Mouse (Mus musculus) lung, embryonic 15.5 days (tissue): Measurements from ENCODE around the gene Rdh9. TPM values are rescaled to one million over a fixed set of nuclear protein-coding genes. Genes with fewer than 3 reads are reported as not detected.
A peak's percentile ranks its signal among the peaks of the same experiment; 100 is the strongest.

Experiments
- ATAC-seq: fragments of 200-750 bp; cut with Nextera tagmentation; 2 replicates; pipeline ENCODE4 v1.8.0; 2017; ENCODE audit warnings: moderate number of reproducible peaks, borderline replicate concordance; ENCODE audit not compliant: low FRiP score, low TSS enrichment; ENCODE audit errors: extremely low read depth
- H3K27ac ChIP-seq: fragments of 300-500 bp; sonication (generic); 2 replicates; pipeline ENCODE4 v1.5.1; 2015; ENCODE audit warnings: moderate library complexity, mild to moderate bottlenecking, inconsistent platforms
- H3K27me3 ChIP-seq: fragments of 300-500 bp; sonication (generic); 2 replicates; pipeline ENCODE4 v1.6.1; 2015; ENCODE audit warnings: inconsistent platforms
- H3K36me3 ChIP-seq: fragments of 300-500 bp; sonication (generic); 2 replicates; pipeline ENCODE4 v1.6.1; 2015; ENCODE audit warnings: inconsistent platforms
- H3K4me1 ChIP-seq: fragments of 300-500 bp; sonication (generic); 2 replicates; pipeline ENCODE4 v1.6.1; 2015; ENCODE audit warnings: inconsistent platforms
- H3K4me2 ChIP-seq: fragments of 300-500 bp; sonication (generic); 2 replicates; pipeline ENCODE4 v1.6.1; 2015; ENCODE audit warnings: inconsistent platforms, mild to moderate bottlenecking, moderate library complexity
- H3K4me3 ChIP-seq: fragments of 300-500 bp; sonication (generic); 2 replicates; pipeline ENCODE4 v1.5.1; 2015; ENCODE audit warnings: mild to moderate bottlenecking, inconsistent platforms
- H3K9ac ChIP-seq: fragments of 300-500 bp; sonication (generic); 2 replicates; pipeline ENCODE4 v1.6.1; 2015; ENCODE audit warnings: inconsistent platforms
- H3K9me3 ChIP-seq: fragments of 300-500 bp; sonication (generic); 2 replicates; pipeline ENCODE4 v1.6.1; 2016; ENCODE audit warnings: inconsistent platforms
- WGBS: fragments of 180-500 bp; shearing (Covaris S2); methylation state at CpG from one replicate; pipeline ENCODE4 v1.1.7; 2015; 5-methylcytosine and 5-hydroxymethylcytosine counted together
- polyA plus RNA-seq: library from polyadenylated mRNA; unstranded; fragments of >200 nt; fragmentation: Nextera tagmentation; extraction: Ambion mirVana; gene quantifications from 2 replicates; pipeline ENCODE4 v1.2.1, GENCODE M21; 2015

The Rdh9 gene
- polyA plus RNA-seq, result 0.15 TPM in 1 of 2 replicates, not detected in the other

DNA sequence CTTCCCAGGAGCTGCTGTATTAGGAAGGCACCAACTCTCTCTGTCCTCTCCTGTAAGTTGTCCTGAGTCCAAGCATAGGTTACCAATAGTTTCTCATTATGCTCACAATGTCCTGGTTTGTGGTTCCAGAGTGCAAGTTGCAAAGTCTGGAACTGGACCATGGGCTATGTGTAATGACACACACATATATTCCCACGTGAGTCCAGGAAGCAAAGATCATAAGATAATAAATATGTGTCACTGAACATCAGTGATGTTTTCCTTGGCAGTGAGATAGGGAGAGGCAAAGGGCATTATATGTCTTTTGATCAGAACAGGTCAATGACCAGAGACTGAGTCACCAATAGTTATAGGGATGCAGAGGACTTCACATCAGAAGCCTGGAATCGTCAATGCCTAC lies at the start of gene Rdh9:
Gene Rdh9 (plus strand): TSS at position 376 of the 400 bp plus-strand sequence.
- Histone ChIP-seq H3K4me2 (no peak within 1 kb of the TSS), H3K36me3 (no peaks in the 10 kb centered on the region), H3K9me3 (no peaks in the 10 kb centered on the region), H3K27me3 (no peaks in the 10 kb centered on the region), H3K4me1 (no peaks in the 10 kb centered on the region), H3K4me3 (no peak within 1 kb of the TSS), H3K9ac (no peak within 1 kb of the TSS), H3K27ac (no peak within 1 kb of the TSS)
- 64% methylated on average over 2 of the region's 2 CpGs for WGBS
- ATAC-seq, result no peak

GRCm38 (mm10) chr10:127728437-127728836 lies 47.7 kb upstream of the Rdh9 start:
- WGBS, result 68% methylated on average over 8 of the region's 8 CpGs
- Histone ChIP-seq H3K9me3 (no peaks in the 10 kb centered on the region), H3K27me3 (no peaks in the 10 kb centered on the region), H3K36me3 (no peaks in the 10 kb centered on the region), H3K4me2 (no peak overlapping the region), H3K27ac (no peak overlapping the region), H3K4me3 (no peak overlapping the region), H3K9ac (no peak overlapping the region), H3K4me1 (no peaks in the 10 kb centered on the region)
- no peak for ATAC-seq

DNA sequence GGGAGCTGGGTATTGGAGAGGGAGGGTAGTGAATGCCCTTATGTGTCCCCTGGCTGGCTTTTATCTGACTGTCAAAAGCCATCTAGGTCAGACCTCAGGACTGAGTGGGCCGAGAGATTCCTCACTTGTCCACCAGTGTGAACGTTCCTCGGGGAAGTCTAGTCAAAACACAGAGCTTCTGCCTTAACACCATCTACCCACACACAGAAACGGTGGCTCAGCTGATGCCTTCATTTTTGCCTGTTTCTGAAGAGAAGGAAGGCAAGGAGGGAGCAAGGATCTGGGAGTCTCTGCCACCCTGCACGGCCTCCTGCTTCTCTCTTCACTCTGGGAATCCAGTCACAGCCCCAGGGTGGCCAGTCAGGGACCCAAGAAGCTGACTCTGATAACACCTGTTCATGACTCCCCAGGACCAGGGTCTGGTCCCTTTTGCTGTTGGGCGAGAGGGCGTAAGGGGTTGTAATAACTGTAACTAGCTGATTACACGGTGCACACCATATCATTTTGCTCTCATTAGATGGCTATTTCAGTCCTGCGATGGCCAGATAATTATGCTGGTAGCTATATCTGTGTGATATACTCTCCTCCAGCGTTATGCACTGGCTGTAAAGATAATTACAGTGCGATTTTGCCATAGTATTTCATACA lies 45.8 kb upstream of the Rdh9 start:
- Histone ChIP-seq H3K27ac (no peak overlapping the region), H3K27me3 (no peaks in the 10 kb centered on the region), H3K4me3 (no peak overlapping the region), H3K4me2 (no peak overlapping the region), H3K9ac (no peak overlapping the region), H3K9me3 (no peaks in the 10 kb centered on the region), H3K36me3 (no peaks in the 10 kb centered on the region), H3K4me1 (no peaks in the 10 kb centered on the region)
- 69% methylated on average over 11 of the region's 11 CpGs for WGBS
- no peak for ATAC-seq

DNA sequence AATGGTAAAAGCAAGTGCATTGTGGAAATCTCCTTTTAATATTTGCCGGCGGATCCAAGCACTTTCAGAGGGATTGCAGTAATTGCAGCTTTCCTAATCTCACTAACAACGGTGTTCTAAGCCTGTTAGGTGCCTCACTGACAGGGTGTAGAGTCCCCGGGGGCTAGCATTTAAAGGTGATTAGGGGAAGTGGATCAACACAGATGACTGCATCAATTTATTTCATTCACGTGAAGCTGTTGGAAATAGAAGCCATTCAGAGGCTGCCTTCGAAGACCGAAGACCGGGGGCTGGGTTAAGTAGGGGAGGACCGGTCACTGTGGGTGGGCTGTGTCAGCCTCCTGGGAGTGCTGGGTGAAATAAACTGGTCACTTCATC lies 45.3 kb upstream of the Rdh9 start:
- no peak for ATAC-seq
- Histone ChIP-seq H3K27me3 (no peaks in the 10 kb centered on the region), H3K27ac (no peak overlapping the region), H3K9ac (no peak overlapping the region), H3K9me3 (no peaks in the 10 kb centered on the region), H3K4me3 (no peak overlapping the region), H3K4me1 (no peaks in the 10 kb centered on the region), H3K4me2 (no peak overlapping the region), H3K36me3 (no peaks in the 10 kb centered on the region)
- 40% methylated on average over 9 of the region's 9 CpGs for WGBS

- Histone ChIP-seq H3K9ac (no peak overlapping the region), H3K36me3 (no peaks in the 10 kb centered on the region), H3K27me3 (no peaks in the 10 kb centered on the region), H3K4me3 (no peak overlapping the region), H3K4me1 (no peaks in the 10 kb centered on the region), H3K4me2 (no peak overlapping the region), H3K9me3 (no peaks in the 10 kb centered on the region), H3K27ac (no peak overlapping the region)
- ATAC-seq, result no peak
- 22% methylated on average over 5 of the region's 5 CpGs for WGBS
Observed at GRCm38 (mm10) chr10:127731397-127731796, 44.8 kb upstream of the Rdh9 start.

- Histone ChIP-seq H3K9ac (no peak overlapping the region), H3K9me3 (no peaks in the 10 kb centered on the region), H3K4me1 (0 out of 2 replicates have a peak, but pooled peaks cover 6% of the 10 kb centered on the region), H3K27me3 (no peaks in the 10 kb centered on the region), H3K27ac (no peak overlapping the region), H3K36me3 (no peaks in the 10 kb centered on the region), H3K4me3 (no peak overlapping the region), H3K4me2 (no peak overlapping the region)
- WGBS, result 33% methylated on average over 5 of the region's 5 CpGs
- ATAC-seq, result no peak
Observed at GRCm38 (mm10) chr10:127734434-127734833, 41.8 kb upstream of the Rdh9 start.

GRCm38 (mm10) chr10:127736266-127736665 lies 39.9 kb upstream of the Rdh9 start:
- H3K4me3 ChIP-seq, result no peak overlapping the region

DNA sequence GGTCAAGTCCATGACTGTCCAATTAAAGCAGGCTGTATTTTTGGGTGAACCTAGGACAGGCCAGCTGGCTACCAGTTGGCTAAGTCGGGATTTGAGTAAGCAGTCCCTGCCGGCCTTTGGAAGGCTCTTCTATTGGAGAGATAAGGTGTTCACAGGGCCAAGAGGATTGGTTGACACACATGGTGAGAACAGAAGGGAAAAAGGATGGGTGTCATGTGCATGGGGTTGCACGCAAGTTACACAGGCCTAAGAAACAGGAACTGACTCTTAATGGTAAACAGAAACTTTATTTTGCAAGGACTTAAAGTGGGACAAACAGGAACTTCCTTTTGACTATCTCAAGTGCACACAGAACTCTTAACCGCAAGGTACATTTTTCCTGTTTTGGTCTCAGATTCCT lies 39.3 kb upstream of the Rdh9 start:
- Histone ChIP-seq H3K4me1 (peaks cover 14% of the 10 kb centered on the region), H3K4me2 (no peak overlapping the region), H3K36me3 (peaks cover 7% of the 10 kb centered on the region), H3K9ac (no peak overlapping the region), H3K9me3 (no peaks in the 10 kb centered on the region), H3K4me3 (no peak overlapping the region), H3K27me3 (no peaks in the 10 kb centered on the region), H3K27ac (no peak overlapping the region)
- ATAC-seq, result no peak
- WGBS, result 49% methylated on average over 4 of the region's 4 CpGs

More at GRCm38 (mm10) chr10:127736266-127736665, 39.9 kb upstream of the Rdh9 start:
- ATAC-seq, result no peak
- Histone ChIP-seq H3K4me2 (no peak overlapping the region), H3K9me3 (no peaks in the 10 kb centered on the region), H3K27ac (no peak overlapping the region), H3K4me1 (peaks cover 14% of the 10 kb centered on the region), H3K9ac (no peak overlapping the region), H3K27me3 (no peaks in the 10 kb centered on the region), H3K36me3 (peaks cover under 1% of the 10 kb centered on the region; the same call in 1 of the 2 replicates)
- WGBS, result 66% methylated on average over 2 of the region's 2 CpGs

DNA sequence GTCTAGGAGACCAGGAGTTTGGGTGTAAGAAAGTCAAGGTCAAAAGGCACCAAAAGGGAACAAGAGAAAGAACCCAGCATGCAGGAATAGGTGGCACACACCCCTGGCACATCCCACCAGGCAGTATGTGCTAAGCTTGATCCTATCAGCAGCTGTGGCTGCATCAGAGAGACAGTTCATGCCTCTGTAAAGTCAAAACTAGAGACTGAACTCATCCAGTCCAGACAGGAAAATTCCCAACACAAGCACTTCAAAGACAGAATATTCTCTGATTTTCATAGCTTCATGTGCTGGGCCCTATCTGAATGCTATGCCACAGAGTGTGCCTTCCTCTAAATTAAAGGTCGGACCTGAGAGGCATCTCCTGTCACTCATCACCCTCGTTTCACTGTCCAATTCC lies 38.6 kb upstream of the Rdh9 start:
- H3K4me3 ChIP-seq, result no peak overlapping the region
- no peak overlapping the region for H3K4me2 ChIP-seq
- H3K27me3 ChIP-seq, result no peaks in the 10 kb centered on the region
- peaks cover 14% of the 10 kb centered on the region for H3K4me1 ChIP-seq
- 21% methylated on average over 2 of the region's 2 CpGs for WGBS
- peak overlapping the region; percentile 25; the same call in 1 of the 2 replicates for H3K27ac ChIP-seq
- no peak overlapping the region for H3K9ac ChIP-seq
- peaks cover 13% of the 10 kb centered on the region for H3K36me3 ChIP-seq
- H3K9me3 ChIP-seq, result no peaks in the 10 kb centered on the region
- ATAC-seq, result no peak

- no peaks in the 10 kb centered on the region for H3K9me3 ChIP-seq
- H3K4me2 ChIP-seq, result peak overlapping the region; percentile 58
- H3K36me3 ChIP-seq, result peaks cover 21% of the 10 kb centered on the region
- WGBS, result 34% methylated on average over 13 of the region's 13 CpGs
- 0 out of 2 replicates have a peak overlapping the region, but pooled peaks have one; percentile 7 for H3K27ac ChIP-seq
- H3K27me3 ChIP-seq, result no peaks in the 10 kb centered on the region
- no peak overlapping the region for H3K9ac ChIP-seq
- ATAC-seq, result no peak
- H3K4me3 ChIP-seq, result peak overlapping the region; percentile 92; the same call in 1 of the 2 replicates
- H3K4me1 ChIP-seq, result peaks cover 14% of the 10 kb centered on the region
Observed at GRCm38 (mm10) chr10:127738151-127738882, 37.9 kb upstream of the Rdh9 start.

DNA sequence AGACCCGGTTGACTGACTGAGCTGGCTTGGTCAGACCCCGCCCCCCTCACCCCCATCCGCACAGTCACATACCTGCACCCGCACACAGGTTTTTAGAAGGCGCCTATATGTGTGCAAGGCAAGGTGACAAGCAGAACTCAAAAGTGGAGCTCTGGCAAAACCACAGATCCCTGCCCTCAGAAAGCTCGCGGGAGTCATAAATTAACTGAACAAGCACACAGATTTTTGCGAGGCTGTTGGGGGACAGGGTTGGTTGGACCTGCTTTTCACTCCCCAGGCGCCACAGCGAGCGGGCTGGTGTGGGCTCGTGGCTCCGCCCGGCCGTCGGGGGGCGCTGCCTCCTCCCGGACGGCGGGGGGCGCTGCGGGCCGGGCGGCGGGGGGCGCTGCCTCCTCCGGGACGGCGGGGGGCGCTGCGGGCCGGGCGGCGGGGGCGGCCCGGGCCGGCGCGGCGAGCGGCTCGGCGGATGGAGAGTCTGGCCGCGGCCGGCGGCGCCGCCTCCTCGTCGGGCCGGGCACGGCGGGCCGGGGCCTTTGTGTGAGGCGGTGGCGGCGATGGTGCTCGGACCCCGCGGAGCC lies 37.0 kb upstream of the Rdh9 start, which contains the start of gene Zbtb39:
Gene Zbtb39 (plus strand): TSS at position 456 of the 578 bp plus-strand sequence.
- WGBS, result under 1% methylated on average over 42 of the region's 61 CpGs
- H3K4me1 ChIP-seq, result peaks cover 14% of the 10 kb centered on the region
- H3K36me3 ChIP-seq, result peaks cover 29% of the 10 kb centered on the region
- H3K9ac ChIP-seq, result peak within 1 kb of the TSS; percentile 96
- H3K4me3 ChIP-seq, result peak within 1 kb of the TSS; percentile 92
- H3K9me3 ChIP-seq, result no peaks in the 10 kb centered on the region
- H3K27me3 ChIP-seq, result no peaks in the 10 kb centered on the region
- H3K27ac ChIP-seq, result peak within 1 kb of the TSS; percentile 79
- H3K4me2 ChIP-seq, result peak within 1 kb of the TSS; percentile 58
- ATAC-seq, result peak; percentile 85
